Mouse (Mus musculus): ENCODE data around the gene Gla. TPM values are rescaled to one million over a fixed set of nuclear protein-coding genes. Genes with fewer than 3 reads are reported as not detected.

The Gla gene
- 4.5 TPM in 2 replicates for polyA plus RNA-seq (2015; fragmentation: Nextera tagmentation; extraction: Ambion mirVana)

- Histone ChIP-seq H3K4me3 (replicated peaks) (peak within 1 kb of the TSS; percentile 69), H3K4me1 (replicated peaks) (peaks cover 23% of the 10 kb centered on the region), H3K4me2 (peak within 1 kb of the TSS; percentile 73), H3K27me3 (no peaks in the 10 kb centered on the region), H3K9me3 (replicated peaks) (no peaks in the 10 kb centered on the region), H3K36me3 (0 out of 2 replicates have a peak, but pooled peaks cover 5% of the 10 kb centered on the region), H3K9ac (peak within 1 kb of the TSS; percentile 77), H3K27ac (peak within 1 kb of the TSS; percentile 83)
- 13% methylated on average over 33 of the region's 33 CpGs for WGBS (ENCODE audit: insufficient replicate concordance)
- ATAC-seq (ENCODE audit: low read depth) (peak; percentile 98), DNase-seq (peak; percentile 79)
These were observed at the start of gene Gla, which contains the start of gene Hnrnph2 for GRCm38 (mm10) chrX:134600659-134601379. TSS of gene Gla (minus strand) at chrX:134601125. TSS of gene Hnrnph2 (plus strand) at chrX:134601179.

- H3K9ac ChIP-seq, result no peak overlapping the region
These were observed 47.2 kb upstream of the Gla start for GRCm38 (mm10) chrX:134648031-134648692.

GRCm38 (mm10) chrX:134647421-134647820, 46.5 kb upstream of the Gla start:
- ATAC-seq (ENCODE audit: low read depth), result no peak
- Histone ChIP-seq H3K4me2 (no peak overlapping the region), H3K36me3 (no peaks in the 10 kb centered on the region), H3K9me3 (replicated peaks) (no peaks in the 10 kb centered on the region), H3K9ac (no peak overlapping the region), H3K4me3 (replicated peaks) (no peak overlapping the region), H3K27me3 (no peaks in the 10 kb centered on the region), H3K4me1 (replicated peaks) (no peaks in the 10 kb centered on the region), H3K27ac (no peak overlapping the region)
- 41% methylated on average over 8 of the region's 8 CpGs for WGBS (ENCODE audit: insufficient replicate concordance)
- DNase-seq, result no peak

More at GRCm38 (mm10) chrX:134648031-134648692, 47.2 kb upstream of the Gla start:
- Histone ChIP-seq H3K27me3 (no peaks in the 10 kb centered on the region), H3K4me2 (no peak overlapping the region), H3K4me3 (replicated peaks) (no peak overlapping the region), H3K9me3 (replicated peaks) (no peaks in the 10 kb centered on the region), H3K36me3 (no peaks in the 10 kb centered on the region), H3K27ac (no peak overlapping the region), H3K4me1 (replicated peaks) (no peaks in the 10 kb centered on the region)
- ATAC-seq (ENCODE audit: low read depth), result no peak
- peak; percentile 35 for DNase-seq
- 15% methylated on average over 11 of the region's 11 CpGs for WGBS (ENCODE audit: insufficient replicate concordance)

- H3K4me1 ChIP-seq (replicated peaks), result no peaks in the 10 kb centered on the region
- no peak overlapping the region for H3K9ac ChIP-seq
- WGBS (ENCODE audit: insufficient replicate concordance), result 50% methylated on average over 1 of the region's 1 CpGs
- no peaks in the 10 kb centered on the region for H3K36me3 ChIP-seq
- H3K4me3 ChIP-seq (replicated peaks), result no peak overlapping the region
- no peak overlapping the region for H3K27ac ChIP-seq
- no peaks in the 10 kb centered on the region for H3K9me3 ChIP-seq (replicated peaks)
- no peaks in the 10 kb centered on the region for H3K27me3 ChIP-seq
- H3K4me2 ChIP-seq, result no peak overlapping the region
- no peak for ATAC-seq (ENCODE audit: low read depth)
- no peak for DNase-seq
These were observed 45.4 kb upstream of the Gla start for GRCm38 (mm10) chrX:134646338-134646737.

- Histone ChIP-seq H3K4me2 (no peak overlapping the region), H3K27me3 (no peaks in the 10 kb centered on the region), H3K4me1 (replicated peaks) (no peaks in the 10 kb centered on the region), H3K4me3 (replicated peaks) (no peak overlapping the region), H3K27ac (no peak overlapping the region), H3K9ac (no peak overlapping the region), H3K9me3 (replicated peaks) (no peaks in the 10 kb centered on the region), H3K36me3 (no peaks in the 10 kb centered on the region)
- WGBS (ENCODE audit: insufficient replicate concordance), result 23% methylated on average over 10 of the region's 10 CpGs
- DNase-seq, result no peak
- no peak for ATAC-seq (ENCODE audit: low read depth)
These were observed 40.3 kb upstream of the Gla start for GRCm38 (mm10) chrX:134641000-134641760.

- DNase-seq (no peak), ATAC-seq (ENCODE audit: low read depth) (no peak)
- H3K27me3 ChIP-seq, result no peaks in the 10 kb centered on the region
- no peak overlapping the region for H3K27ac ChIP-seq
- H3K9ac ChIP-seq, result no peak overlapping the region
- 43% methylated on average over 3 of the region's 3 CpGs for WGBS (ENCODE audit: insufficient replicate concordance)
- no peak overlapping the region for H3K4me2 ChIP-seq
- H3K4me1 ChIP-seq (replicated peaks), result no peaks in the 10 kb centered on the region
- H3K36me3 ChIP-seq, result no peaks in the 10 kb centered on the region
- no peak overlapping the region for H3K4me3 ChIP-seq (replicated peaks)
- no peaks in the 10 kb centered on the region for H3K9me3 ChIP-seq (replicated peaks)
These were observed 34.9 kb upstream of the Gla start for GRCm38 (mm10) chrX:134635860-134636259.

- Histone ChIP-seq H3K9ac (no peak overlapping the region), H3K4me1 (replicated peaks) (no peaks in the 10 kb centered on the region), H3K9me3 (replicated peaks) (no peaks in the 10 kb centered on the region), H3K27ac (no peak overlapping the region), H3K4me2 (no peak overlapping the region), H3K36me3 (no peaks in the 10 kb centered on the region), H3K27me3 (no peaks in the 10 kb centered on the region), H3K4me3 (replicated peaks) (no peak overlapping the region)
- DNase-seq, result no peak
- WGBS (ENCODE audit: insufficient replicate concordance), result 52% methylated on average over 3 of the region's 3 CpGs
- ATAC-seq (ENCODE audit: low read depth), result no peak
These were observed 34.2 kb upstream of the Gla start for GRCm38 (mm10) chrX:134635111-134635510.

GRCm38 (mm10) chrX:134632710-134633109, 31.8 kb upstream of the Gla start:
- Histone ChIP-seq H3K27me3 (no peaks in the 10 kb centered on the region), H3K4me1 (replicated peaks) (no peaks in the 10 kb centered on the region), H3K9me3 (replicated peaks) (no peaks in the 10 kb centered on the region), H3K4me2 (no peak overlapping the region), H3K36me3 (no peaks in the 10 kb centered on the region), H3K27ac (no peak overlapping the region), H3K9ac (no peak overlapping the region), H3K4me3 (replicated peaks) (no peak overlapping the region)
- ATAC-seq (ENCODE audit: low read depth) (no peak), DNase-seq (no peak)
- WGBS (ENCODE audit: insufficient replicate concordance), result 67% methylated on average over 5 of the region's 5 CpGs

GRCm38 (mm10) chrX:134628200-134628599, 27.3 kb upstream of the Gla start:
- Histone ChIP-seq H3K4me1 (replicated peaks) (no peaks in the 10 kb centered on the region), H3K27me3 (no peaks in the 10 kb centered on the region), H3K27ac (no peak overlapping the region), H3K9ac (no peak overlapping the region), H3K36me3 (no peaks in the 10 kb centered on the region), H3K9me3 (replicated peaks) (no peaks in the 10 kb centered on the region), H3K4me3 (replicated peaks) (no peak overlapping the region), H3K4me2 (no peak overlapping the region)
- ATAC-seq (ENCODE audit: low read depth) (no peak), DNase-seq (no peak)
- 31% methylated on average over 2 of the region's 2 CpGs for WGBS (ENCODE audit: insufficient replicate concordance)

- ATAC-seq (ENCODE audit: low read depth) (no peak), DNase-seq (no peak)
- no peaks in the 10 kb centered on the region for H3K4me1 ChIP-seq (replicated peaks)
- H3K4me3 ChIP-seq (replicated peaks), result no peak overlapping the region
- no peak overlapping the region for H3K4me2 ChIP-seq
- H3K9me3 ChIP-seq (replicated peaks), result no peaks in the 10 kb centered on the region
- H3K27ac ChIP-seq, result no peak overlapping the region
- H3K9ac ChIP-seq, result no peak overlapping the region
- no peaks in the 10 kb centered on the region for H3K36me3 ChIP-seq
- 76% methylated on average over 4 of the region's 4 CpGs for WGBS (ENCODE audit: insufficient replicate concordance)
- H3K27me3 ChIP-seq, result no peaks in the 10 kb centered on the region
These were observed 22.4 kb upstream of the Gla start for GRCm38 (mm10) chrX:134623350-134623749.

- H3K4me3 ChIP-seq (replicated peaks), result no peak overlapping the region
- WGBS (ENCODE audit: insufficient replicate concordance), result 66% methylated on average over 3 of the region's 3 CpGs
- no peak overlapping the region for H3K9ac ChIP-seq
- no peaks in the 10 kb centered on the region for H3K27me3 ChIP-seq
- no peaks in the 10 kb centered on the region for H3K4me1 ChIP-seq (replicated peaks)
- no peaks in the 10 kb centered on the region for H3K9me3 ChIP-seq (replicated peaks)
- no peak overlapping the region for H3K4me2 ChIP-seq
- no peak for DNase-seq
- no peak overlapping the region for H3K27ac ChIP-seq
- no peaks in the 10 kb centered on the region for H3K36me3 ChIP-seq
- no peak for ATAC-seq (ENCODE audit: low read depth)
These were observed 20.8 kb upstream of the Gla start for GRCm38 (mm10) chrX:134621685-134622084.

Measured in liver, embryonic 13.5 days (tissue).